Mouse (Mus musculus) layer of hippocampus, postnatal 36 days (tissue): ENCODE data around the gene Lipa. TPM values are rescaled to one million over a fixed set of nuclear protein-coding genes. Genes with fewer than 3 reads are reported as not detected.
A peak's percentile ranks its signal among the peaks of the same experiment; 100 is the strongest.

Experiments used
- DNase-seq, 2 experiments: peaks; one replicate each; pipeline ENCODE4 v3.0.0; 2022
- total RNA-seq, 2 experiments: library from RNA; stranded (reverse); gene quantifications; 2 replicates each; pipeline ENCODE4 v1.2.3; 2021

The Lipa gene
- total RNA-seq, 2 experiments from 2014 or later, result 20.2 to 20.5 TPM

DNA sequence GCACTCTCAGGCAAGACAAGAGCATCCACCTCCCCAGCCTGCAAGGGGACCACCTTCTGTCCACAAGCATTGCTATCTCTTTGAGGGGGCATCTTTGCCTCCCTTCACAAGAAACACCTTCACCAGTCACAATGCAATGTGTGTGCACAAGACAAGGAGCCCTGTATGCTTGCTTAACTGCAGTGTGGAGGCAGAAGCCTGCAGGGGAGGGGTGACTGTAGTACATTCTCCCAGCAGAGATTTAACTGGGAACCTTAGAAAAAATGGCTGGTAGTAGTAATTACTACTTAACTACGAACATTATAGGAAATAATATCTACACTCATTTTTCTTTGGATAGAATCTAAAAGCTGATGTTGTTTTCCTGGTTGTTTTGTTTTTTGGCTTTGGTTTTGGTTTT lies 5.3 kb downstream of the Lipa start:
- no peak for DNase-seq

GRCm38 (mm10) chr19:34521361-34521760 lies 5.9 kb downstream of the Lipa start:
- DNase-seq, result no peak

DNA sequence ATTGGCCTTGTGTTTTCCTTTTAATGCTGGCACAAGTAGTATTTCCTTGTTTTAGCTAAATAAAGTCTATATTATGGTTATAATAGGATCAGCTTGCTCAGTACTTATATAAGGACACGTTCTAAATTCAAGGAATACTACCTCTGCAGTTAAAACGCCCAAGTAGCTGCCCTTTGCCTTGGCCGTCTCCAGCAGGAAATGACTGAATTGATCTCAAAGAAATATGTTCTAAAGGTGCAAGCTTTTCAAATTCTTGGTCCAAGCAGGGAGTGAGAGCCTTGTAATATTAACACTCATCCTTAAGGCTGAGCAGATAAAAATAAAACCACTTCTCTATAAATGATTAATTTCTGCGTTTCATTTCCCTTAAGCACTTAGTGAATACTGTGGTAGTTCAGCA lies 7.2 kb downstream of the Lipa start:
- DNase-seq, result no peak

GRCm38 (mm10) chr19:34519646-34520045 lies 7.6 kb downstream of the Lipa start:
- DNase-seq, result no peak

- no peak for DNase-seq
Observed at GRCm38 (mm10) chr19:34518786-34519185, 8.5 kb downstream of the Lipa start.

DNA sequence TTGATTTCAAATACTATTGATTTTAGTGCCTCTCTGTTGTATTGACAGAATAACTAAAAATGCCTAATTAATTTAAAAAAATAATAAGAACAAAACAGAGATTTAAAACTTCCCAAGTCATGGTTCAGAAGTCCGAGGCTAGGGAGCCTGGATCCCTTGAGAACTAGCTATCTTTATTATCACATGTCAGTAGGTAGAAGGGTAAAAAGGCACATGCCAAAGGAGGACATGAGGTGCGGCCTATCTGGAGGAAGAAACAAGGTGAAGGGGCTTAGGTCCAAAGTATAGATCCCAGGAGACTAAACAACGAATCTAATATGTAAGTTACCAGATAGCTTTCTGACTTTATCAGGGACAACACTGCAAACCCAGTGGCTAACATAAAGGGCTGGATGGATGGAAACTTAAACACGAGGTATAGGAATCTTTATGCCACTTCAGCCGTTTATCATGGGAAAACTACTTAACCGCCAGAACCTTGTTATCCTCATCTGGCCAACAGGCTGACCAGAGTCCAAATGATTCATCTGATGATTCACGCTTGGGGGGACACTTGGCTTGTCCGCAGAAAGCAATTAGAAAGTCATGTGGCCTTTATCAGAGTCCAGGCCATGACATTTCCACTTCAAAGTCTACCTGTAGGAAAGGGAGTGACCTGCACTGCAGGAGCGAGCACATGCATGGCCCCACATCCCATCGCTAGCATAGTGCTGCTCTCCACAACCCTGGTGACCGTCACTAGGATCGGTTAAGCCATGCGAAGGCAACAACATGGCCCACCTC lies 9.3 kb downstream of the Lipa start:
- DNase-seq, result no peak

GRCm38 (mm10) chr19:34517197-34517596 lies 10.1 kb downstream of the Lipa start:
- DNase-seq, result no peak

DNA sequence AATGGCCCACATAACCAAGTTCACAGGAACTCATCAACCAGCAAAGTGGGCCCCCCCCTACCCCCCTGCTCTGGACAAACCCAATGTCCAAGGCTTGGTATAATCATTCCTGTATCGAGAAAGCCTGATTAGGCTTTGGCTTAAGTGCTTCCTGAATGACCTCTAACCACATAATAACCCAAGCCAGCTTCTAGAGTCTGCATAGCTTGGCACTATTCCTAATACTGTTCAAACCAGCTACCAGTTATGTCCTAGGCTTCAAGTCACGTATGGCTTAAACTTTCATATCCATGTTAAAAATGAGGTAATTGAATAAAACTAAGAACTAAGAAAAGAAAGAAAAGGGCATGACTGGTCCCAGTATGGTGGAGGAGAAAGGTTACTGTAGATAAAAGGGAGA lies 10.9 kb downstream of the Lipa start:
- DNase-seq, result no peak

DNA sequence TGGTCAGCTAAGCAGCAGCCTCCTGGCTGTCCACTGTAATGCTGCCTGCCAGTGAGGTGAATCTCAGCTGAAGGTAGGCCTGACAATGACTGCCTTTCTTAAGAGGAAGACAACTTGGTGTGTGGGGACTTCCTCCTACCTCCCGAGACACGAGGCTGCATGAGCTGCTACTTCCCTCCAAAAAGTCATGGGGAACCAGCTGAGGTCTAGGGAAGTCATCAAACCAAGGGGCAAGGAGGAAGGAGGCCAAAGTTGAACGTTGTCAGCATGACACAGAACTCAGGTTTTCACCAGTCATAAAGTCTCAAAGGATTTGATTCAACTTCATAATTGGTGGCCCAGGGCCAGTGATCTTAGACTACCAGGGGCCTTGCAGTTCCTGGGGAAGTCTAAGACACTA lies 11.6 kb downstream of the Lipa start:
- DNase-seq, result no peak

DNA sequence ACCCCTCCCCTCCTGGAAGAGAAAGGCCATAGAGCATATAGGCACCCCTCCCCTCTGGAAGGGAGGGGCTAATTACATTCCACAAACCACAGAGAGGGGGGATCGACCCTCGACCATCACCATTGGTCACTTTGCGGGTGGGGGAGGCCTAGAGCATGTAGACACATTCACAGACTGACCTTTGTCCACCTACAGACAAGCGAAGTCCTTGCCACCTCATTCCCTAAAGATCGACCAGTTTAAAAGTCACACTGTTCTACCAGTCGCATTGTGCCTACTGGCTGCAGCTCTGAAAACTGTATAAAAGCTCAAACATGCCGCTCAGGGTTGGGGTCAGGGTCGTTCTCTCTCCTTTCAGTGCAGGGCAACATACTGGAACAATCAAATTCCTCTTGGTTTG lies 15.7 kb downstream of the Lipa start:
- no peak for DNase-seq

GRCm38 (mm10) chr19:34510717-34511116 lies 16.6 kb downstream of the Lipa start:
- no peak for DNase-seq

GRCm38 (mm10) chr19:34505161-34505721 lies 22.0 kb downstream of the Lipa start:
- no peak for DNase-seq

DNA sequence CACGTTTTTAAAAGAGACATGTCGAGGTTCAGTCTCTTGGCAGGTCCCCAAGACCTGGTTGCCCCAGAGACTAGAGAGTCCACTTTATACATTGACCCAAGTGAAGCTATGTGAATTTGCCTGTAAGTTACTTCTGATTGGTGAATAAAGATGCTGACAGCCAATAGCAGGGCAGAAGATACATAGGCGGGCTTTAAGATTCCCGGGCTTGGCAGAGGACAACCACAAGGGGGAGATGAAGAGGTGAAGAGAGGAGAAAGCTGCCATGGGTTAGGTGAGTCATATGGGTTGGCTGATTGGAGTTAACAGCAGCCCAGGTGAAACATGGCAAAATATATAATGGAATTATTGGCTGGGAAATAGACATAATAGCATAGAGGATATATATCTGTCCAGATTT lies 26.5 kb downstream of the Lipa start:
- peak; percentile 41 to 49 for DNase-seq

DNA sequence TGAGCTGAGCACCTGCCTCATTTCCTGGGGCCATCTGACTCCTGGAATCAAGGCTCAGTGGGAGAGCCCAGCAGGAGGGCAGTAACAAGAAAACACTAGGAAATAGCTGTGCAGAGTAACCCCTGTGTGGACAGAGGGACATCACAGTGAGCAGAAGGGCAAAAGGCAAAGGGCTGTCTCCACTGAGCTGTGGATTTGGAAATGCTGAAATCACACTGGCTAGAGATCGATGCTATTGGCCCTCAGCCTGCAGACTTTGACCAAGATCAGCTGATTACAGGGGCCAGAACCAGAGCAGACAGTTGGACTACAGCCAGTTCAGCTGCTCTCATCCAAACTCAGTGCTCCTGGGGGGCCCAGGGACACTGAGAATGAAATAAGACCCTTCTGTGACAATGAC lies 30.9 kb downstream of the Lipa start:
- no peak for DNase-seq

DNA sequence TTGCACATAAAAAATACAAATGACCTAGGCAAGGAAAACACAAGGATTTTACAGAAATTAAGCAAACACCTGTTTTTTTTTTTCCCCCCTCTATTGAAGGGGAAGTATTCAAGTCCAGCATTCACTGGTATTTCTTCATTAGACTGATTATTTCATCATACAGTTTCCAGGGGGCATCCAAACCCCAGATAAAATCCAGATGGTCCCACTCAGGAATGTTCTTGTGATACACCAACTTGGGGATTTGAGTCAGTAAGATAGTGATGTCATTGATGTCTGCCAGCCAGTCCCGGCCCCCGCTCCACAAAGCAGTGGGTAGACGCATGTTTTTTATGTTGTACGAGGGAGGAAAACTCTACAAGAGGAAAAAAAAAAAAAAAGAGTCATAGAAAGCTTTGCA lies 33.4 kb downstream of the Lipa start:
- DNase-seq, result no peak

GRCm38 (mm10) chr19:34483547-34483946 lies 43.7 kb downstream of the Lipa start:
- peak in 1 of 2 experiments; percentile 26 for DNase-seq

- DNase-seq, result peak in 1 of 2 experiments; percentile 21
Observed at GRCm38 (mm10) chr19:34474991-34475971, 52.0 kb downstream of the Lipa start, which contains the start of gene Ch25h. Gene Ch25h, minus strand, starts transcription at chr19:34475164.

- peak in 1 of 2 experiments; percentile 14 for DNase-seq
Observed at GRCm38 (mm10) chr19:34474228-34474990, 52.9 kb downstream of the Lipa start.

GRCm38 (mm10) chr19:34471703-34472102 lies 55.6 kb downstream of the Lipa start:
- no peak for DNase-seq

DNA sequence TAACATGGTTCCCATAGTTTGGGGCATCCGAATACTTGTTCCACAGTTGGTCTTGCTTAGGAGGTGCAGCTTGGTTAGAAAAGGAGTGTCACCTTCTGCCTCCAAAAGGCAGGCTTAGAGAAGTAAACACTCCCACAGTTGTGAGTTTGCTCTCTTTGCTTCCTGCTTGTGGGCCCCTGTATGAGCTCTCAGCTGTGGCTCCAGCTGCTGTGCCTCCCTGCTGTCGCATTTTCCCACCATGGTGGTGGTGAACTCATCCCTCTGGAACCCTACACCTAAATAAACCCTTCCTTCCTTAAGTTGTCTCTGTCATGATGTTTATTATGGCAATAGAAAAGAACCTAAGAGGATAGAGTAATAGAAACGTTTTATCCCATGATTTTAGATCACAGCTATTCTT lies 58.5 kb downstream of the Lipa start:
- no peak for DNase-seq

GRCm38 (mm10) chr19:34468216-34468615 lies 59.1 kb downstream of the Lipa start:
- no peak for DNase-seq

DNA sequence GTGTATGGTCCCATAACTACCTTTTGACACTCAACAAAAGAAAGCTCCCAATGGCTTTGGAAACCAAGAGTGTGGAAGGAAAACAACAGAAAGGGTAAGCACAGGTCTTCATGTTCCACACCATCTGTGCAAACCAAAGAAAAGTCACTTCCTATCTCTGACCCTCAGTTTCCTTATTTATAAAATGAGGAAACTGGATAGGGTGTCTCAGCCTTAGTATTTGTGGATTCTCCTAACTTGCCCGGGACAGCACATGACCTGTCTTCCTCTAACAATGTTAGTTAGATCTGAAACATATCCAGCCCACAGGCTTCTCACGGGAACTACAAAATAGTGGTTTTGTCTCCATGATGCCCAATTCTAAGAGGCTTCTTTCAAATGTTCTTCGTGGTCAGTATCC lies 62.8 kb downstream of the Lipa start:
- DNase-seq, result no peak
